Mouse (Mus musculus): ENCODE results near the gene Pah. TPM values are rescaled to one million over a fixed set of nuclear protein-coding genes. Genes with fewer than 3 reads are reported as not detected.

The Pah gene
- polyA plus RNA-seq, 1 experiment from 2014 or later, result 2.2 TPM

- ATAC-seq, result no peak
- Histone ChIP-seq H3K4me1 (ENCODE audit: control insufficient read depth, insufficient read depth, low read length) (no peaks in the 10 kb centered on the region), H3K4me3 (ENCODE audit: low read length) (no peak overlapping the region; the same call in 1 of the 2 replicates), H3K9me3 (ENCODE audit: control insufficient read depth, low read length) (no peaks in the 10 kb centered on the region), H3K27ac (ENCODE audit: low read length) (no peak overlapping the region), H3K27me3 (replicated peaks; ENCODE audit: control insufficient read depth, insufficient read depth, low read length) (no peaks in the 10 kb centered on the region), H3K9ac (ENCODE audit: low read depth, low read length) (no peak overlapping the region), H3K36me3 (ENCODE audit: control insufficient read depth, insufficient read depth, low read length) (no peaks in the 10 kb centered on the region), H3K4me2 (ENCODE audit: low read depth, low read length) (no peak overlapping the region)
- 37% methylated on average over 5 of the region's 5 CpGs for WGBS
Observed at GRCm38 (mm10) chr10:87596361-87597074, 74.9 kb downstream of the Pah start.

DNA sequence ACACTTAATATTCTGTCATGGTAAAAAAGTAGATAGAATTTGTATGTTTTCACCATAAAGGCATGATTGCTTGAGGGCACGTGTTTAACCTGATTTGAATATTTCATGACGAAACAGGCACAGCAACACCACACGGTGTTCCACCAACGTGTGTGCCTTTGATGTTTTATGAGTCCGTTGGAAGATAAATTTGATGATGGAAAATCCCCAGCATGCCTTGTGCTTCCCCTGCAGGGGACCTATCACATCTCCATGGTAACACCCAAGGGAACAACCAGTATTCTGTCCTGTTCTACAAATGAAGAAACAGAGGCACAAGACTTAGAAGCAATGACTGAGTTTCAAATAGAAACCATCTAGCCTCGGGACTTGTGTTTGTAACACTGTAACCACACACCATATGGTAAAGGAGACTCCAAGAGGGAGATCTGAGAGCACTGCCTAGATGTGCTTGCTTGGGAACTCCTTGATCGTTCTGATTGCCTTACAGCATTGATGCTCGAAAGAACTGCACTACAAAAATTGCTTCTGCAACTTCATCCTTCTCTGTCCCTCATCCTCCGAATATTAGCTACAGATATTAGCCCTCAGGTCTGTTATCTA lies 75.6 kb downstream of the Pah start:
- H3K9ac ChIP-seq (ENCODE audit: low read depth, low read length), result no peak overlapping the region
- H3K4me2 ChIP-seq (ENCODE audit: low read depth, low read length), result no peak overlapping the region
- H3K9me3 ChIP-seq (ENCODE audit: control insufficient read depth, low read length), result no peaks in the 10 kb centered on the region
- no peak for ATAC-seq
- WGBS, result 55% methylated on average over 9 of the region's 9 CpGs
- H3K27ac ChIP-seq (ENCODE audit: low read length), result no peak overlapping the region
- H3K27me3 ChIP-seq (replicated peaks; ENCODE audit: control insufficient read depth, insufficient read depth, low read length), result no peaks in the 10 kb centered on the region
- no peaks in the 10 kb centered on the region for H3K36me3 ChIP-seq (ENCODE audit: control insufficient read depth, insufficient read depth, low read length)
- no peaks in the 10 kb centered on the region for H3K4me1 ChIP-seq (ENCODE audit: control insufficient read depth, insufficient read depth, low read length)
- H3K4me3 ChIP-seq (ENCODE audit: low read length), result no peak overlapping the region

GRCm38 (mm10) chr10:87602151-87602550 lies 80.6 kb downstream of the Pah start:
- no peak for ATAC-seq
- Histone ChIP-seq H3K27me3 (replicated peaks; ENCODE audit: control insufficient read depth, insufficient read depth, low read length) (no peaks in the 10 kb centered on the region), H3K4me3 (ENCODE audit: low read length) (no peak overlapping the region), H3K9ac (ENCODE audit: low read depth, low read length) (no peak overlapping the region), H3K9me3 (ENCODE audit: control insufficient read depth, low read length) (no peaks in the 10 kb centered on the region), H3K4me2 (ENCODE audit: low read depth, low read length) (no peak overlapping the region), H3K4me1 (ENCODE audit: control insufficient read depth, insufficient read depth, low read length) (no peaks in the 10 kb centered on the region), H3K36me3 (ENCODE audit: control insufficient read depth, insufficient read depth, low read length) (no peaks in the 10 kb centered on the region), H3K27ac (ENCODE audit: low read length) (no peak overlapping the region)
- WGBS, result 72% methylated on average over 1 of the region's 1 CpGs

- Histone ChIP-seq H3K36me3 (ENCODE audit: control insufficient read depth, insufficient read depth, low read length) (no peaks in the 10 kb centered on the region), H3K4me1 (ENCODE audit: control insufficient read depth, insufficient read depth, low read length) (no peaks in the 10 kb centered on the region), H3K27ac (ENCODE audit: low read length) (no peak overlapping the region), H3K27me3 (replicated peaks; ENCODE audit: control insufficient read depth, insufficient read depth, low read length) (no peaks in the 10 kb centered on the region), H3K9ac (ENCODE audit: low read depth, low read length) (no peak overlapping the region), H3K4me3 (ENCODE audit: low read length) (no peak overlapping the region), H3K4me2 (ENCODE audit: low read depth, low read length) (no peak overlapping the region), H3K9me3 (ENCODE audit: control insufficient read depth, low read length) (no peaks in the 10 kb centered on the region)
- WGBS, result 72% methylated on average over 1 of the region's 1 CpGs
- no peak for ATAC-seq
Observed at GRCm38 (mm10) chr10:87625196-87625595, 103.6 kb downstream of the Pah start.

Other genes with a start within 250 kb of the Pah start
- 3.1 and 4.2 TPM in 2 replicates for gene Ascl1, start 28.1 kb upstream of the Pah start, polyA plus RNA-seq (2015; fragmentation: Nextera tagmentation; extraction: Ambion mirVana)